Mouse (Mus musculus) testis, adult 2 months (tissue): ENCODE measurements around the gene Tnip1.

ENCODE experiments used
- CTCF ChIP-seq: fragments of 200-500 bp; IDR thresholded peaks from 2 replicates; pipeline ENCODE4 v1.5.1; 2012; ENCODE audit warnings: low read depth, mild to moderate bottlenecking, inconsistent platforms, low read length, moderate library complexity; ENCODE audit not compliant: control insufficient read depth, insufficient read depth, insufficient replicate concordance
- POLR2A ChIP-seq: fragments of 200-500 bp; IDR thresholded peaks from 2 replicates; pipeline ENCODE4 v1.6.1; 2012; ENCODE audit warnings: low read depth, mild to moderate bottlenecking, inconsistent platforms, low read length, moderate library complexity; ENCODE audit not compliant: control insufficient read depth

GRCm38 (mm10) chr11:54934198-54934597 lies 28.5 kb downstream of the Tnip1 start:
- no peak for TF ChIP-seq POLR2A
- no peak for TF ChIP-seq CTCF
